Mouse (Mus musculus) kidney, postnatal 0 days (tissue): Measurements from ENCODE around the gene Josd2. TPM values are rescaled to one million over a fixed set of nuclear protein-coding genes. Genes with fewer than 3 reads are reported as not detected.

Source experiments
- ATAC-seq: fragments of 200-750 bp; cut with Nextera tagmentation; replicated peaks from 2 replicates; pipeline ENCODE4 v1.8.0; 2017; ENCODE audit warnings: low read depth, moderate number of reproducible peaks, moderate TSS enrichment, moderate library complexity; ENCODE audit not compliant: low FRiP score
- DNase-seq: peaks from one replicate; pipeline ENCODE4 v3.0.0-alpha.2; 2016; ENCODE audit warnings: low spot score
- H3K27ac ChIP-seq: fragments of 300-500 bp; sonication (generic); 2 replicates; pipeline ENCODE4 v1.5.1; 2014; ENCODE audit warnings: mild to moderate bottlenecking
- H3K27me3 ChIP-seq: fragments of 300-500 bp; sonication (generic); 2 replicates; pipeline ENCODE4 v1.6.1; 2014; ENCODE audit warnings: low read length, mixed read lengths; ENCODE audit not compliant: insufficient read depth
- H3K36me3 ChIP-seq: fragments of 300-500 bp; sonication (generic); 2 replicates; pipeline ENCODE4 v1.6.1; 2014; ENCODE audit warnings: low read length, mixed read lengths; ENCODE audit not compliant: insufficient read depth
- H3K4me1 ChIP-seq: fragments of 300-500 bp; sonication (generic); replicated peaks from 2 replicates; pipeline ENCODE4 v1.6.1; 2014; ENCODE audit warnings: antibody characterized with exemption, low read length, mixed read lengths; ENCODE audit not compliant: insufficient read depth
- H3K4me2 ChIP-seq: fragments of 300-500 bp; sonication (generic); 2 replicates; pipeline ENCODE4 v1.6.1; 2014; ENCODE audit warnings: mild to moderate bottlenecking, low read length, moderate library complexity, mixed read lengths
- H3K4me3 ChIP-seq: fragments of 300-500 bp; sonication (generic); replicated peaks from 2 replicates; pipeline ENCODE4 v1.5.1; 2014; ENCODE audit warnings: low read depth, low read length
- H3K9ac ChIP-seq: fragments of 300-500 bp; sonication (generic); 2 replicates; pipeline ENCODE4 v1.6.1; 2014; ENCODE audit warnings: low read depth, low read length
- H3K9me3 ChIP-seq: fragments of 300-500 bp; sonication (generic); replicated peaks from 2 replicates; pipeline ENCODE4 v1.6.1; 2016; ENCODE audit warnings: low read length, inconsistent platforms, mixed read lengths
- CTCF ChIP-seq: IDR thresholded peaks from 2 replicates; pipeline ENCODE4 v1.5.1; 2016; ENCODE audit warnings: antibody characterized with exemption, low read depth, mild to moderate bottlenecking, moderate library complexity
- WGBS: fragments of 180-500 bp; shearing (Covaris S2); extraction: QIAGEN DNeasy Blood & Tissue Kit; methylation state at CpG from one replicate; pipeline ENCODE4 v1.1.7; 2014; 5-methylcytosine and 5-hydroxymethylcytosine counted together
- polyA plus RNA-seq: library from polyadenylated mRNA; unstranded; fragments of >200 nt; fragmentation: Nextera tagmentation; extraction: Ambion mirVana; gene quantifications from 2 replicates; pipeline ENCODE4 v1.2.1, GENCODE M21; 2015

Josd2 gene
- polyA plus RNA-seq, 1 experiment from 2014 or later = 51.1 TPM

GRCm38 (mm10) chr7:44469677-44470675, 2.2 kb downstream of the Josd2 start:
- Histone ChIP-seq H3K4me1 (0 out of 2 replicates have a peak, but pooled peaks cover 7% of the 10 kb centered on the region), H3K9ac (no peak overlapping the region)

GRCm38 (mm10) chr7:44470696-44471612, 3.2 kb downstream of the Josd2 start:
- no peak for DNase-seq
- 79% methylated on average over 16 of the region's 16 CpGs for WGBS
- no peak overlapping the region for H3K4me3 ChIP-seq
- H3K27ac ChIP-seq = no peak overlapping the region
- H3K4me1 ChIP-seq = 0 out of 2 replicates have a peak, but pooled peaks cover 7% of the 10 kb centered on the region
- 0 out of 2 replicates have a peak, but pooled peaks cover 8% of the 10 kb centered on the region for H3K27me3 ChIP-seq
- ATAC-seq = no peak
- TF ChIP-seq CTCF = no peak
- H3K36me3 ChIP-seq = no peaks in the 10 kb centered on the region
- no peaks in the 10 kb centered on the region for H3K9me3 ChIP-seq
- no peak overlapping the region for H3K4me2 ChIP-seq
- H3K9ac ChIP-seq = no peak overlapping the region

More at GRCm38 (mm10) chr7:44469677-44470675, 2.2 kb downstream of the Josd2 start:
- Histone ChIP-seq H3K4me2 (no peak overlapping the region), H3K9me3 (no peaks in the 10 kb centered on the region), H3K4me3 (no peak overlapping the region), H3K27me3 (0 out of 2 replicates have a peak, but pooled peaks cover 8% of the 10 kb centered on the region), H3K36me3 (no peaks in the 10 kb centered on the region), H3K27ac (no peak overlapping the region)
- TF ChIP-seq CTCF = no peak
- DNase-seq (no peak), ATAC-seq (no peak)
- 88% methylated on average over 16 of the region's 16 CpGs for WGBS

- DNase-seq = no peak
- Histone ChIP-seq H3K9ac (no peak overlapping the region), H3K9me3 (no peaks in the 10 kb centered on the region), H3K4me2 (no peak overlapping the region), H3K4me1 (0 out of 2 replicates have a peak, but pooled peaks cover 7% of the 10 kb centered on the region), H3K4me3 (no peak overlapping the region), H3K27ac (no peak overlapping the region), H3K27me3 (0 out of 2 replicates have a peak, but pooled peaks cover 8% of the 10 kb centered on the region), H3K36me3 (no peaks in the 10 kb centered on the region)
- no peak for ATAC-seq
- 46% methylated on average over 6 of the region's 6 CpGs for WGBS
- TF ChIP-seq CTCF = no peak
Observed at GRCm38 (mm10) chr7:44471880-44472557, 4.2 kb downstream of the Josd2 start.

- no peaks in the 10 kb centered on the region for H3K36me3 ChIP-seq
- TF ChIP-seq CTCF = no peak
- H3K4me1 ChIP-seq = 0 out of 2 replicates have a peak, but pooled peaks cover 7% of the 10 kb centered on the region
- WGBS = 7% methylated on average over 1 of the region's 1 CpGs
- no peak overlapping the region for H3K4me3 ChIP-seq
- H3K9ac ChIP-seq = no peak overlapping the region
- no peak for DNase-seq
- no peaks in the 10 kb centered on the region for H3K9me3 ChIP-seq
- ATAC-seq = no peak
- 0 out of 2 replicates have a peak, but pooled peaks cover 8% of the 10 kb centered on the region for H3K27me3 ChIP-seq
- no peak overlapping the region for H3K4me2 ChIP-seq
- no peak overlapping the region for H3K27ac ChIP-seq
Observed at GRCm38 (mm10) chr7:44472558-44472885, 4.7 kb downstream of the Josd2 start.

- no peak for ATAC-seq
- no peak overlapping the region for H3K9ac ChIP-seq
Observed at GRCm38 (mm10) chr7:44472961-44473646, 5.3 kb downstream of the Josd2 start.

More at GRCm38 (mm10) chr7:44472961-44473646, 5.3 kb downstream of the Josd2 start:
- Histone ChIP-seq H3K27ac (no peak overlapping the region), H3K36me3 (no peaks in the 10 kb centered on the region), H3K9me3 (no peaks in the 10 kb centered on the region), H3K4me3 (no peak overlapping the region), H3K4me1 (0 out of 2 replicates have a peak, but pooled peaks cover 7% of the 10 kb centered on the region), H3K4me2 (no peak overlapping the region), H3K27me3 (0 out of 2 replicates have a peak, but pooled peaks cover 8% of the 10 kb centered on the region)
- TF ChIP-seq CTCF = no peak
- no peak for DNase-seq
- 50% methylated on average over 9 of the region's 9 CpGs for WGBS
